ENCODE assay signal across 20 mouse cellular contexts in the genomic region with DNA sequence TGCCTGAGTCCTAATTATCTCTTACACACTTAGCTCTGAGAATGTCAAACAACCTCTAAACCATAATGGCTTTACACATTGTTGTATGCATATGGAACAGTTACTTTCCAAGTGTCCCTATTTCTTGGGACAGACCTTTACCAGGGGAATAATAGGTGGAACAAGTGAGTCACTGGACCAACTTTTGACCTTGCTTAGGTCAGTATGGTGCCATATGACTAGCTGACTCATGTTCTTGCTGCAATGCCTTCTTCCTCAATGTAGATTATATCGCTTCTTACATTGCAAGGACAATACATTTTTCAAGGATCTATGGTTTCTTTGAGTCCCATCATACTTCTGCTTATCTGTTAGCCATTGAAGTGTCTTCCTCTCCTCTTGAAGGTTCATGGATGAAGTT. TPM values are rescaled to one million over a fixed set of nuclear protein-coding genes. Genes with fewer than 3 reads are reported as not detected.
DNase-seq lines count a peak whose midpoint lies in the region; ATAC-seq and TF ChIP-seq lines count a peak whose summit lies in the region.
"Had no signal": no experiment of that assay in that cellular context is flagged by ENCODE, and none has a peak within 500 bp of the region (broad histone marks: within the 10 kb centered on the region; RNA-seq: fewer than 3 reads in every experiment).

No protein-coding gene starts in this region.

- DNase-seq in lung, postnatal 25 days (ENCODE audit: low spot score), result peak; percentile 1
- DNase-seq in lung, adult 2 months, result no peak
- peak; percentile 83 for DNase-seq in 416B (ENCODE audit: low read depth)
- DNase-seq in embryo, embryonic 10.5 days (ENCODE audit: low spot score), result no peak
- no peak for DNase-seq in layer of hippocampus, adult 2 months (ENCODE audit: low spot score in 2 of 2)
- DNase-seq in layer of hippocampus, postnatal 10 days (ENCODE audit: low spot score in 2 of 2), result no peak
- DNase-seq: adrenal gland, adult 2 months; adrenal gland, postnatal 25 days; cerebellum, adult 11 months; cerebellum, adult 9-10 months; cerebellum, postnatal 25 days; gastrocnemius, adult 2 months; gastrocnemius, postnatal 25 days; heart, adult 11 months; heart, postnatal 36 days had no signal

- 82% methylated on average over 1 of the region's 1 CpGs for WGBS in lung, adult 2 months

- no peak for TF ChIP-seq CTCF in lung, adult 2 months (IDR thresholded peaks at IDR 0.05; ENCODE audit: insufficient read depth, low read length)
- TF ChIP-seq CTCF in layer of hippocampus, adult 2 months (conservative IDR thresholded peaks at IDR 0.05), result no peak

- peak; percentile 76 for ATAC-seq in granulocyte monocyte progenitor cell, adult 5-6 weeks (replicated peaks; ENCODE audit: poor library complexity, severe bottlenecking)
- peak; percentile 96 for ATAC-seq in neutrophil, adult 5-6 weeks (ENCODE audit: extremely low read depth, insufficient number of reproducible peaks, low FRiP score, poor library complexity, severe bottlenecking)
- ATAC-seq: forebrain, embryonic 13.5 days had no signal

- H3K4me3 ChIP-seq in lung, adult 2 months (replicated peaks; ENCODE audit: extremely low read depth, low read depth, low read length), result no peak overlapping the region
- no peak overlapping the region for H3K4me3 ChIP-seq in layer of hippocampus, adult 2 months
- H3K4me3 ChIP-seq: forebrain, embryonic 13.5 days; gastrocnemius, adult 2 months; heart, embryonic 13.5 days; hindbrain, embryonic 15.5 days had no signal

- no peak overlapping the region for H3K27ac ChIP-seq in layer of hippocampus, adult 2 months
- H3K27ac ChIP-seq: forebrain, embryonic 13.5 days; gastrocnemius, adult 2 months; heart, embryonic 13.5 days; hindbrain, embryonic 15.5 days had no signal

- TF ChIP-seq POLR2A in lung, adult 2 months (IDR thresholded peaks at IDR 0.05; ENCODE audit: borderline replicate concordance, extremely low read depth, low read depth, low read length), result no peak

- H3K4me1 ChIP-seq in lung, adult 2 months (ENCODE audit: control insufficient read depth, insufficient read depth, low read length), result no peaks in the 10 kb centered on the region; the same call in 1 of the 2 replicates
- H3K4me1 ChIP-seq: forebrain, embryonic 13.5 days; heart, embryonic 13.5 days; hindbrain, embryonic 15.5 days had no signal

RNA-seq across cellular contexts. Expression of a gene that starts 29.6 kb away (rescaled TPM):
- polyA plus RNA-seq in lung, adult 2 months (2012; rRNA removed), result 3.2 and 3.7 TPM in 2 replicates
- 8.7 and 11.0 TPM in 2 replicates for total RNA-seq in granulocyte monocyte progenitor cell, adult 5-6 weeks (2014; fragmentation: Nextera tagmentation)
- total RNA-seq in granulocyte monocyte progenitor cell, adult 5-6 weeks (2017), result 12.7 and 19.8 TPM in 2 replicates
- 58.1 and 60.4 TPM in 2 replicates for total RNA-seq in neutrophil, adult 5-6 weeks (2017)
- 1 to 10 TPM; 1.8 to 2.0 TPM for total RNA-seq in layer of hippocampus, adult 2 months (2021)
- 1 to 10 TPM; 2.0 to 2.5 TPM for total RNA-seq in layer of hippocampus, postnatal 10 days (2021)

Comparison
In these comparisons a context has a peak if more than half of its experiments do, and no peak if none do; other contexts are left out.
1. DNase-seq: peak in lung, postnatal 25 days (single experiment) and 416B (single experiment); none in lung, adult 2 months (single experiment), embryo, embryonic 10.5 days (single experiment), layer of hippocampus, adult 2 months (0 of 2) and layer of hippocampus, postnatal 10 days (0 of 2).